Mouse (Mus musculus) left cerebral cortex, adult 11 months (tissue): ENCODE results near the gene Stag3.

Experiments
- DNase-seq: peaks from one replicate; pipeline ENCODE4 v3.0.0; 2022; ENCODE audit warnings: low spot score

Gene Stag3

GRCm38 (mm10) chr5:138268980-138269379, 11.1 kb upstream of the Stag3 start:
- no peak for DNase-seq

- no peak for DNase-seq
Observed at GRCm38 (mm10) chr5:138271232-138271631, 8.8 kb upstream of the Stag3 start.

GRCm38 (mm10) chr5:138272409-138272923, 7.6 kb upstream of the Stag3 start, which contains the start of gene Gal3st4:
Gal3st4 (minus strand) TSS chr5:138272840.
- no peak for DNase-seq

- no peak for DNase-seq
Observed at GRCm38 (mm10) chr5:138274186-138274585, 5.9 kb upstream of the Stag3 start.

GRCm38 (mm10) chr5:138275216-138276050, 4.6 kb upstream of the Stag3 start:
- no peak for DNase-seq

GRCm38 (mm10) chr5:138277994-138278393, 2.0 kb upstream of the Stag3 start:
- DNase-seq = no peak

DNA sequence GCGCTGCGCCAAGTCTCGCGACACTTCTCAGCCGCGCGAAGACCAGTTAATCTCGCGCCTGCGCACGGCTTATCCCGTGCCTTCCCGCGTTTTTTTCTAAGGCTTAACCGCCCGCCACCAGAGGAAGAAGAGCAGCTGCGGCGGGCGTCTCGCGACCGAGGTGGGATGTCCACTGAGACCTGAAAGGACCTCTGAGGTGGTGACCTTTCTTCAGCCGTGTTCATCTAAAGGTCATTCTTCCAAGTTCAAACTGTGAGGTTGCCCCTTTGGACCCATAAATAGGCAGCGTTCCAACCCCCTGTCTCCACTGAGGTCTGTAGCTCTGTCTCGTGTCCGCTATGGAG, 357 bp downstream of the Stag3 start:
- DNase-seq = no peak

- DNase-seq = no peak
Observed at GRCm38 (mm10) chr5:138280829-138281228, 789 bp downstream of the Stag3 start.

- no peak for DNase-seq
Observed at GRCm38 (mm10) chr5:138281798-138282197, 1.8 kb downstream of the Stag3 start.

- DNase-seq = no peak
Observed at GRCm38 (mm10) chr5:138283540-138283939, 3.5 kb downstream of the Stag3 start.

DNA sequence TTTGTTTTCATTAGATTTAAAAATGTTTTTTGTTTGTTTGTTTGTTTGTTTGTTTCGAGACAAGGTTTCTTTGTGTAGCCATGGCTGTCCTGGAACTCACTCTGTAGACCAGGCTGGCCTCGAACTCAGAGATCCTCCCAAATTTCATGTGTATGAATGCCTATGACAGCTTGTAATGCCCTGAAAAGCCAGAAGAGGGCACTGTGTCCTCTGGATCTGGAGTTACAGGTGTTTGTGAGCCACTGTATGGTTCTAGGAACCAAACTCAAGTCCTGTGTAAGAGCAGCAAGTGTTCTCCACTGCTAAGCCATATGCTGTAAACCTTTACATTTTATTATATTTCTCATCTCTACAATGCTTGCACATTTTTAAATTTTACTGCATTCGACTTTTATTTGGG, 7.8 kb downstream of the Stag3 start:
- no peak for DNase-seq

DNA sequence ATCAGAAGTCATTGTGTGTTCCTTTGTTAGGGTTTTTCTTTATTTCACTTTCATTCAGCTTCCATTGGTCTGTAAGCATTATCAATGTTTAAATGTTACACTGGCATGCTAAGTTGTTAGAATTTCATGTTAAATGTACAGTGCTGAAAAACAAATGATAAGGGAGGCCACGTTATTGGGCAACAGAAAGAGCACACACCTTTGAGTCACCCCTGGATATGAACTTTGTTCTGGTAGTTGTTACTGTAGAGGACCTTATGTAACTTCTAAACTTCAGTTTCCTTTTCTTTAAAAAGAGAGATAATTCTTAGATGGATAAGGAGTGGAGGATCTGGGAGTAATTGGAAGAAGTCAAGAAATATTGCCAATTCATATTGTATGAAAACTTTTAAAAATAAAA, 11.6 kb downstream of the Stag3 start:
- DNase-seq = no peak

- DNase-seq = no peak
Observed at GRCm38 (mm10) chr5:138294158-138294557, 14.1 kb downstream of the Stag3 start.

- DNase-seq = no peak
Observed at GRCm38 (mm10) chr5:138299613-138300012, 19.6 kb downstream of the Stag3 start.

- DNase-seq = no peak
Observed at GRCm38 (mm10) chr5:138312795-138313194, 32.8 kb downstream of the Stag3 start.

- DNase-seq = no peak
Observed at GRCm38 (mm10) chr5:138341661-138342060, 61.6 kb downstream of the Stag3 start, which contains the start of gene Pvrig. Pvrig (plus strand) TSS chr5:138341961.

DNA sequence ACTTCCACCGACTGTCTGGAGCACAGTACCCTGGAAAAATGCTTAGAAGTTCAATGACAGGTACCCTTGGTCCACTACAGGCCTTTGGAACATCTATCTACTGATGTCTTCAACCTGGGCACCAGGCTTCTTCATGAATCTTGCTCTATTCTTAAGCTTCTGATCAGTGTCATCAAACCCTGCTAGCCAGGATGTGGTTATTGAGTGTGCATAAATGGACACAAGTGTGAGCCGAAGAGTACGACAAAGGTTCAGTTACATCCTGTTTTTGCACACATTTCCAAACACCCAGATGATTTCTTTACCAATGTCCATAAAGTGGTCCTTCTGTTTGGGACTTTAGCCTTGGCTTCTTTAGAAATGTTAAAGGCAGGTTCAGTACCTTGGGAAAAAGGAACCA, 63.2 kb downstream of the Stag3 start:
- DNase-seq = no peak
